Comparison of ENCODE assay signal across 27 mouse cellular contexts in the genomic region with DNA sequence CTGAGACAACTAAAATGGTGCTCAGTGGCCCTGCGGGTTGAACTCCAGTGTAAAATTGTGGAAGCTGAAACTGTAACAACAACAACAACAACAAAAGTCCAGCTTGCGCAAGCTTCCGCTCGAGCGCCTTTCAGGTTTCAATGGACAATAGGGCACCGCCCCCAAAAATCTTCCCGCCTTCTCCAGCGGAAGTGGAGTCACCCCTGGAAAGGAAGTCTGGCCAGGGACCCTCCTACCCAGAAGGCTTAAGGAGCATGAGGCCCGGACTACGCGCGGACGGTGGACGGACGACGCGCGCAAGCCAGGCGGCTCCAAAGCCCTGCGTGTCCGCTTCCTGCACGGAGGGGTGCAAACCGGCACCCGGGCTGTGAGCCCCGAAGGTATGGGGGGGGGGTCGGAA. TPM values are rescaled to one million over a fixed set of nuclear protein-coding genes. Genes with fewer than 3 reads are reported as not detected.
A peak's percentile ranks its signal among the peaks of the same experiment; 100 is the strongest.
DNase-seq lines count a peak whose midpoint lies in the region; ATAC-seq and TF ChIP-seq lines count a peak whose summit lies in the region.
"Had no signal": no experiment of that assay in that cellular context is flagged by ENCODE, and none has a peak within 500 bp of the region (broad histone marks: within the 10 kb centered on the region; RNA-seq: fewer than 3 reads in every experiment).

No protein-coding gene starts in this region.

- TF ChIP-seq EP300 in ES-Bruce4 (IDR thresholded peaks at IDR 0.05; ENCODE audit: insufficient read depth, low read depth, low read length), result no peak

- peaks cover 12% of the 10 kb centered on the region for H3K36me3 ChIP-seq in E14TG2a.4 (ENCODE audit: insufficient read depth, low read length)
- no peaks in the 10 kb centered on the region for H3K36me3 ChIP-seq in ES-Bruce4 (ENCODE audit: control insufficient read depth, insufficient read depth, low read length, poor library complexity, severe bottlenecking)
- H3K36me3 ChIP-seq in ES-E14 (ENCODE audit: control insufficient read depth, insufficient read depth, low read length, poor library complexity, severe bottlenecking), result no peaks in the 10 kb centered on the region
- H3K36me3 ChIP-seq in forebrain, embryonic 13.5 days (ENCODE audit: poor library complexity, severe bottlenecking), result no peaks in the 10 kb centered on the region
- H3K36me3 ChIP-seq in forebrain, embryonic 12.5 days (replicated peaks), result no peaks in the 10 kb centered on the region
- H3K36me3 ChIP-seq: embryonic facial prominence, embryonic 13.5 days; embryonic facial prominence, embryonic 15.5 days; forebrain, embryonic 10.5 days had no signal

- H3K27me3 ChIP-seq in E14TG2a.4 (ENCODE audit: insufficient read depth, low read length) (peaks cover 16% of the 10 kb centered on the region; the same call in 1 of the 2 replicates), ES-Bruce4 (ENCODE audit: control insufficient read depth, insufficient read depth, low read length, poor library complexity, severe bottlenecking) (no peaks in the 10 kb centered on the region)
- H3K27me3 ChIP-seq in forebrain, embryonic 13.5 days, result 0 out of 2 replicates have a peak, but pooled peaks cover 2% of the 10 kb centered on the region
- peaks cover 18% of the 10 kb centered on the region; the same call in 1 of the 2 replicates for H3K27me3 ChIP-seq in forebrain, embryonic 12.5 days
- H3K27me3 ChIP-seq: embryonic facial prominence, embryonic 15.5 days had no signal

- in situ Hi-C loops in ES-E14 (cut with MboI; ENCODE audit: low sequenced_read_pairs in 2 of 2, unreplicated experiment in 2 of 2), result no loop called here

- TF ChIP-seq POLR2A in ES-Bruce4 (IDR thresholded peaks at IDR 0.05; ENCODE audit: insufficient read depth, low read length), result no peak

- H3K4me3 ChIP-seq in E14TG2a.4 (replicated peaks; ENCODE audit: low read length) (peak overlapping the region; percentile 55), ES-Bruce4 (ENCODE audit: low read depth, low read length) (peak overlapping the region; percentile 52), ES-E14 (ENCODE audit: insufficient read depth in 1 of 2, low read depth in 1 of 2, low read length in 2 of 2, poor library complexity in 1 of 2, severe bottlenecking in 1 of 2) (peak overlapping the region; percentile 30 to 42; a peak in 3 of 4 replicates)
- H3K4me3 ChIP-seq in forebrain, embryonic 13.5 days, result no peak overlapping the region
- H3K4me3 ChIP-seq in forebrain, embryonic 12.5 days (replicated peaks), result no peak overlapping the region
- H3K4me3 ChIP-seq: embryonic facial prominence, embryonic 13.5 days; embryonic facial prominence, embryonic 15.5 days; erythroblast, embryonic 14.5 days; forebrain, embryonic 10.5 days had no signal

- H3K9ac ChIP-seq in ES-Bruce4 (ENCODE audit: low read depth, poor library complexity, severe bottlenecking) (peak overlapping the region; percentile 72), ES-E14 (ENCODE audit: insufficient read depth, low read depth, low read length, poor library complexity, severe bottlenecking) (peak overlapping the region; percentile 52)
- H3K9ac ChIP-seq in forebrain, embryonic 13.5 days, result no peak overlapping the region
- H3K9ac ChIP-seq in forebrain, embryonic 12.5 days, result no peak overlapping the region
- H3K9ac ChIP-seq: embryonic facial prominence, embryonic 13.5 days; embryonic facial prominence, embryonic 15.5 days had no signal

- no peak overlapping the region for H3K27ac ChIP-seq in ES-Bruce4 (ENCODE audit: insufficient read depth, low read length)
- H3K27ac ChIP-seq in ES-E14 (ENCODE audit: insufficient read depth, low read depth, low read length, poor library complexity, severe bottlenecking), result no peak overlapping the region
- no peak overlapping the region for H3K27ac ChIP-seq in forebrain, embryonic 13.5 days
- H3K27ac ChIP-seq in forebrain, embryonic 12.5 days, result no peak overlapping the region
- H3K27ac ChIP-seq: embryonic facial prominence, embryonic 13.5 days; embryonic facial prominence, embryonic 15.5 days; forebrain, embryonic 10.5 days had no signal

- 90% methylated on average over 26 of the region's 26 CpGs for WGBS in forebrain, embryonic 13.5 days
- WGBS in forebrain, embryonic 12.5 days, result 89% methylated on average over 26 of the region's 26 CpGs

- H3K9me3 ChIP-seq in E14TG2a.4 (ENCODE audit: low read length), result no peaks in the 10 kb centered on the region
- no peaks in the 10 kb centered on the region for H3K9me3 ChIP-seq in ES-Bruce4 (replicated peaks; ENCODE audit: control insufficient read depth, insufficient read depth, low read length, poor library complexity, severe bottlenecking)
- no peaks in the 10 kb centered on the region for H3K9me3 ChIP-seq in ES-E14 (ENCODE audit: control insufficient read depth, insufficient read depth, low read depth, low read length)
- H3K9me3 ChIP-seq in forebrain, embryonic 13.5 days (replicated peaks), result no peaks in the 10 kb centered on the region
- H3K9me3 ChIP-seq in forebrain, embryonic 12.5 days, result no peaks in the 10 kb centered on the region
- H3K9me3 ChIP-seq: embryonic facial prominence, embryonic 13.5 days; embryonic facial prominence, embryonic 15.5 days; forebrain, embryonic 10.5 days had no signal

- ATAC-seq in forebrain, embryonic 13.5 days, result no peak
- no peak for ATAC-seq in activated CD4-positive, CD25-positive, alpha-beta regulatory T cell, adult 4 months
- ATAC-seq in forebrain, embryonic 12.5 days (ENCODE audit: low FRiP score), result no peak
- ATAC-seq: forebrain, embryonic 14.5 days; forebrain, embryonic 16.5 days had no signal

- no peak for DNase-seq in ES-E14 (ENCODE audit: low read depth, low spot score)
- DNase-seq in ZHBTc4 (ENCODE audit: low read depth, low spot score), result peak; percentile 51
- DNase-seq in embryo, embryonic 10.5 days (ENCODE audit: low spot score), result no peak
- DNase-seq: adrenal gland, adult 8-10 months; adrenal gland, postnatal 14 days; adrenal gland, postnatal 36 days; cerebellum, adult 11-12 months; cerebellum, adult 2 months; cerebellum, adult 9-10 months; cerebellum, postnatal 10 days; cerebellum, postnatal 25 days; embryo, embryonic 11 days had no signal

- H3K4me1 ChIP-seq in E14TG2a.4 (replicated peaks; ENCODE audit: low read depth, low read length), result no peaks in the 10 kb centered on the region
- H3K4me1 ChIP-seq in ES-Bruce4 (ENCODE audit: control insufficient read depth, insufficient read depth, low read length), result no peaks in the 10 kb centered on the region
- H3K4me1 ChIP-seq in ES-E14 (ENCODE audit: control insufficient read depth in 2 of 2, insufficient read depth in 2 of 2, low read length in 2 of 2, poor library complexity in 1 of 2), result 0 out of 4 replicates have a peak, but pooled peaks cover 0 to 2% of the 10 kb centered on the region in 2 experiments
- no peaks in the 10 kb centered on the region for H3K4me1 ChIP-seq in forebrain, embryonic 13.5 days
- no peaks in the 10 kb centered on the region for H3K4me1 ChIP-seq in forebrain, embryonic 12.5 days
- H3K4me1 ChIP-seq: embryonic facial prominence, embryonic 13.5 days; embryonic facial prominence, embryonic 15.5 days; forebrain, embryonic 10.5 days had no signal

- no peak for TF ChIP-seq CTCF in E14TG2a.4 (conservative IDR thresholded peaks at IDR 0.05; ENCODE audit: low read length)
- no peak for TF ChIP-seq CTCF in ES-Bruce4 (IDR thresholded peaks at IDR 0.05; ENCODE audit: low read depth, low read length)

- H3K4me2 ChIP-seq in forebrain, embryonic 13.5 days, result no peak overlapping the region
- H3K4me2 ChIP-seq in forebrain, embryonic 12.5 days, result no peak overlapping the region
- H3K4me2 ChIP-seq: embryonic facial prominence, embryonic 13.5 days; embryonic facial prominence, embryonic 15.5 days had no signal

TF ChIP-seq in ES-E14, 5 proteins besides CTCF, POLR2A, EP300 and RAD21:
- TF ChIP-seq HCFC1 (IDR thresholded peaks at IDR 0.05; ENCODE audit: borderline replicate concordance, insufficient read depth, low read length), result peak; percentile 31; the same call in 1 of the 2 replicates
- TF ChIP-seq ZNF384 (IDR thresholded peaks at IDR 0.05; ENCODE audit: low read depth, low read length), result no peak
- TF ChIP-seq MAFK (IDR thresholded peaks at IDR 0.05; ENCODE audit: insufficient read depth, low read depth, low read length), result no peak

RNA-seq across cellular contexts. Expression of a gene that starts 11.9 kb away (rescaled TPM):
- 189 and 191 TPM in 2 replicates for polyA plus RNA-seq in ES-Bruce4 (2011; ENCODE audit: insufficient read depth, insufficient read length, low read depth, missing spikeins)
- 3.5 and 6.1 TPM in 2 replicates for total RNA-seq in ES-E14 (2012; rRNA removed)
- polyA plus RNA-seq in forebrain, embryonic 13.5 days (2015; fragmentation: Nextera tagmentation; extraction: Ambion mirVana), result not detected in 2 replicates
- polyA plus RNA-seq in activated CD4-positive, CD25-positive, alpha-beta regulatory T cell, adult 4 months (2017; shearing (Covaris generic)), result not detected
- polyA plus RNA-seq in forebrain, embryonic 12.5 days (2016; fragmentation: Nextera tagmentation; extraction: Ambion mirVana), result not detected in 2 replicates
- total RNA-seq: adrenal gland, adult 18-20 months; adrenal gland, adult 8-10 months; adrenal gland, postnatal 14 days; adrenal gland, postnatal 36 days; MEL had no signal
- polyA plus RNA-seq: C2C12; cerebellum, adult 2 months; cortical plate, adult 2 months; embryonic facial prominence, embryonic 13.5 days; embryonic facial prominence, embryonic 15.5 days; erythroblast, embryonic 14.5 days; forebrain, embryonic 10.5 days; forebrain, embryonic 14.5 days; forebrain, embryonic 16.5 days had no signal

Comparison
In these comparisons a context has a peak if more than half of its experiments do, and no peak if none do; other contexts are left out.
1. H3K4me3 ChIP-seq: peak in E14TG2a.4 (single experiment), ES-Bruce4 (single experiment) and ES-E14 (2 of 2); none in forebrain, embryonic 13.5 days (single experiment) and forebrain, embryonic 12.5 days (single experiment).
2. H3K9ac ChIP-seq: peak in ES-Bruce4 (single experiment) and ES-E14 (single experiment); none in forebrain, embryonic 13.5 days (single experiment) and forebrain, embryonic 12.5 days (single experiment).
3. RNA of a gene that starts 11.9 kb away (polyA plus RNA-seq): 189 to 191 TPM in ES-Bruce4; not detected in forebrain, embryonic 13.5 days, not detected in activated CD4-positive, CD25-positive, alpha-beta regulatory T cell, adult 4 months and not detected in forebrain, embryonic 12.5 days; every median in the first group is over 100 times any median in the second.